Mouse (Mus musculus) forebrain, embryonic 11.5 days (tissue): ENCODE results near the gene Igf2bp2. TPM values are rescaled to one million over a fixed set of nuclear protein-coding genes. Genes with fewer than 3 reads are reported as not detected.

ENCODE experiments used
- ATAC-seq: fragments of 200-750 bp; cut with Nextera tagmentation; replicated peaks from 2 replicates; pipeline ENCODE4 v1.8.0; 2017; ENCODE audit warnings: moderate TSS enrichment; ENCODE audit not compliant: low FRiP score
- DNase-seq: peaks from one replicate; pipeline ENCODE4 v3.0.0-alpha.2; 2017; ENCODE audit warnings: low spot score
- H3K27ac ChIP-seq: fragments of 300-500 bp; sonication (generic); 2 replicates; pipeline ENCODE4 v1.5.1; 2014; ENCODE audit warnings: low read depth, low read length
- H3K27me3 ChIP-seq: fragments of 300-500 bp; sonication (generic); 2 replicates; pipeline ENCODE4 v1.6.1; 2014; ENCODE audit warnings: mild to moderate bottlenecking, low read length, mixed read lengths; ENCODE audit not compliant: control insufficient read depth, insufficient read depth
- H3K36me3 ChIP-seq: fragments of 300-500 bp; sonication (generic); 2 replicates; pipeline ENCODE4 v1.6.1; 2014; ENCODE audit warnings: mild to moderate bottlenecking, low read length, moderate library complexity, mixed read lengths; ENCODE audit not compliant: control insufficient read depth, insufficient read depth
- H3K4me1 ChIP-seq: fragments of 300-500 bp; sonication (generic); replicated peaks from 2 replicates; pipeline ENCODE4 v1.6.1; 2014; ENCODE audit warnings: low read length, mixed read lengths; ENCODE audit not compliant: control insufficient read depth, insufficient read depth
- H3K4me2 ChIP-seq: fragments of 300-500 bp; sonication (generic); 2 replicates; pipeline ENCODE4 v1.6.1; 2014; ENCODE audit warnings: low read depth, mild to moderate bottlenecking, low read length, moderate library complexity, mixed read lengths; ENCODE audit not compliant: severe bottlenecking
- H3K4me3 ChIP-seq: fragments of 300-500 bp; sonication (generic); 2 replicates; pipeline ENCODE4 v1.5.1; 2014; ENCODE audit warnings: low read depth, low read length
- H3K9ac ChIP-seq: fragments of 300-500 bp; sonication (generic); 2 replicates; pipeline ENCODE4 v1.6.1; 2014; ENCODE audit warnings: low read length
- H3K9me3 ChIP-seq: fragments of 300-500 bp; sonication (generic); 2 replicates; pipeline ENCODE4 v1.6.1; 2016; ENCODE audit warnings: low read length, mixed read lengths; ENCODE audit not compliant: control insufficient read depth
- WGBS: fragments of 180-500 bp; shearing (Covaris S2); extraction: QIAGEN DNeasy Blood & Tissue Kit; methylation state at CpG from one replicate; pipeline ENCODE4 v1.1.7; 2014; 5-methylcytosine and 5-hydroxymethylcytosine counted together
- polyA plus RNA-seq: library from polyadenylated mRNA; unstranded; fragments of >200 nt; fragmentation: Nextera tagmentation; extraction: Ambion mirVana; gene quantifications from 2 replicates; pipeline ENCODE4 v1.2.1, GENCODE M21; 2014

The Igf2bp2 gene
- polyA plus RNA-seq, 1 experiment from 2014 or later, result 169 TPM

DNA sequence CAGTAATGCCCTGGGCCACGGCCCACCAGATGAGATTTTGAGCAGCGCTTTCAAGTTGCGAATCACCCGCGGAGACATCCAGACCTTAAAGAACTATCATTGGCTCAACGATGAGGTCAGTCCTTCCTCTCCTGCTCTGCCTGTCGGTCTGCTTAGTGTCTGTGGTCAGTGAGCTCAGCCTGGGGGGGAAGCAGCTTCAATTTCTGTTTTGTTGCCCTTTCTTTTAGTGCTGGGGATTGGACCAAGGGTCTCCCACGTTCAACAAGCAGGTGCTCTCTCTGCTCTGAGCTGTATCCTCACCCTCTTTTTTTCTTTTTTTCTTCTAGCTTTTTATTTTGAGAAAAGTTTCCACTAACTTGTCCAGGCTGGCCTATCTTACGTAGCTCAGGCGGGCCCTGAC, 124.5 kb downstream of the Igf2bp2 start:
- Histone ChIP-seq H3K27me3 (no peaks in the 10 kb centered on the region), H3K36me3 (no peaks in the 10 kb centered on the region; the same call in 1 of the 2 replicates), H3K4me3 (no peak overlapping the region), H3K4me1 (no peaks in the 10 kb centered on the region), H3K4me2 (no peak overlapping the region), H3K27ac (no peak overlapping the region), H3K9ac (no peak overlapping the region), H3K9me3 (no peaks in the 10 kb centered on the region)
- DNase-seq, result no peak
- 92% methylated on average over 10 of the region's 10 CpGs for WGBS
- no peak for ATAC-seq

DNA sequence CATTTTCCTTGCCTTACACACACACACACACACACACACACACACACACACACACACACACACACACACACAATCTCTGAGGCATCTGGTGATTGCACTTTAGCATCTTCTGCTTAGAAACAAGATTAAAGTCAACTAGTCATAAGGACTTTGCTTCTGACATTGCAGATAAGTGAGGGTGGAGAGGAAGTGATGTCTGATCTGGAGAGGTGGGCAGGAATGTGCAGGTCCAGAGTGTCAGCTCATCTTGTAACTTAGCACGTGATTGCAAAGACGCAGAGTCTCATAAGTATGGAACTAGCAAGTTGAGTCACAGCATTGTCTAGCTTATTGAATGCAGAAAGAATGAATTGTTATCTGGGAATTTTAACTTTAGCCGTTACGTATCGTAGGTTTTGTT, 135.6 kb downstream of the Igf2bp2 start:
- DNase-seq (no peak), ATAC-seq (no peak)
- Histone ChIP-seq H3K9ac (no peak overlapping the region), H3K4me2 (no peak overlapping the region), H3K27ac (no peak overlapping the region), H3K4me1 (no peaks in the 10 kb centered on the region), H3K27me3 (no peaks in the 10 kb centered on the region), H3K36me3 (peaks cover 4% of the 10 kb centered on the region; the same call in 1 of the 2 replicates), H3K4me3 (no peak overlapping the region), H3K9me3 (no peaks in the 10 kb centered on the region)
- 97% methylated on average over 5 of the region's 5 CpGs for WGBS

GRCm38 (mm10) chr16:22022122-22022521, 141.0 kb downstream of the Igf2bp2 start:
- ATAC-seq (no peak), DNase-seq (no peak)
- WGBS, result 94% methylated on average over 2 of the region's 2 CpGs
- H3K9me3 ChIP-seq, result peaks cover 4% of the 10 kb centered on the region; the same call in 1 of the 2 replicates
- no peak overlapping the region for H3K4me3 ChIP-seq
- no peak overlapping the region for H3K27ac ChIP-seq
- H3K36me3 ChIP-seq, result peaks cover 7% of the 10 kb centered on the region; the same call in 1 of the 2 replicates
- H3K9ac ChIP-seq, result no peak overlapping the region
- H3K4me2 ChIP-seq, result no peak overlapping the region
- H3K27me3 ChIP-seq, result no peaks in the 10 kb centered on the region
- H3K4me1 ChIP-seq, result no peaks in the 10 kb centered on the region

DNA sequence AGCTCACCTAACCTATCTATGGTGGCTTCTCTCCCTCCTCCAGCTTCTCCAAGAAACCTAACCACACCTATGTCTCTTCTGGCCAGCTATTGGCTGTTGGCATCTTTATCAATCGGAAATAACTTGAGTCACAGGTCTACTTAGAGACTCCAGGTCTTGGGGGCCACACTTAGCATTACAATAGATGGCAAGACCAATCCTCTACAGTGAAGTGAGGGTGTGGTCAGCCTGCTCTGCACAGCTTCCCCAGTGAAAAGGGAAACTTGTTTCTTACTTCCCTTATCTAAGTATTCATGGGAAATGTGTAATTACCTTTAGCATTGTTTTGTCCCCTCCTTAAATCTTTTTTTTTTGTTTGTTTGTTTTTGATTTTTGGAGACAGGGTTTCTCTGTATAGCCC, 147.5 kb downstream of the Igf2bp2 start:
- H3K9ac ChIP-seq, result no peak overlapping the region
- ATAC-seq (no peak), DNase-seq (no peak)
- no peaks in the 10 kb centered on the region for H3K9me3 ChIP-seq
- no peak overlapping the region for H3K4me3 ChIP-seq
- H3K36me3 ChIP-seq, result peaks cover 7% of the 10 kb centered on the region; the same call in 1 of the 2 replicates
- no peaks in the 10 kb centered on the region for H3K4me1 ChIP-seq
- H3K27ac ChIP-seq, result no peak overlapping the region
- WGBS, result 82% methylated on average over 1 of the region's 1 CpGs
- H3K4me2 ChIP-seq, result no peak overlapping the region
- H3K27me3 ChIP-seq, result no peaks in the 10 kb centered on the region

DNA sequence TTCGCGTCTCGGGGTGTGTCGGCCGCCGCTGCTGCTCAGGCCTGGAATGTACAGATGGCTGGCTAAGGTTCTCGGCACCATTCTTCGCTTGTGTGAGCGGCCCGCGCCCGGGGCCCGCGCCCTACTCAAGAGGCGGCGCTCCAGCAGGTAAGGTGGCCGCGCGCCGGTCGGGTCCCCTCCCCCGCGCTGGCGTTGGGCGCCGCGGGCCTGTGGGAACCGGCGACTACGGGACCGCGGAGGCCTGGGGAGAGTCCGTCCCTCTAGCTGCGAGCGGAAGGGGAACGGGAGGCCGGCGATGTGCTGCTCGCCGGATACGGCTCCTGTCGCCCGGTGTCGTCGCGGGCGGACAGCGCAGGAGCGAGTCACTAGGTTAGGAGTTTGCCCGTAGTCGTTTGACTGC, 153.5 kb downstream of the Igf2bp2 start:
- Histone ChIP-seq H3K9ac (peak overlapping the region; percentile 87), H3K27me3 (no peaks in the 10 kb centered on the region), H3K9me3 (no peaks in the 10 kb centered on the region), H3K27ac (peak overlapping the region; percentile 37; the same call in 1 of the 2 replicates), H3K36me3 (no peaks in the 10 kb centered on the region), H3K4me3 (peak overlapping the region; percentile 98), H3K4me1 (peaks cover 3% of the 10 kb centered on the region; the same call in 1 of the 2 replicates), H3K4me2 (peak overlapping the region; percentile 63)
- WGBS, result under 1% methylated on average over 50 of the region's 51 CpGs
- DNase-seq (no peak), ATAC-seq (peak; percentile 75)

GRCm38 (mm10) chr16:22009099-22009584, 154.0 kb downstream of the Igf2bp2 start, which contains the start of gene Senp2:
TSS of gene Senp2 (plus strand) at chr16:22009484.
- Histone ChIP-seq H3K36me3 (no peaks in the 10 kb centered on the region), H3K27me3 (no peaks in the 10 kb centered on the region), H3K27ac (peak within 1 kb of the TSS; percentile 37; the same call in 1 of the 2 replicates), H3K4me3 (peak within 1 kb of the TSS; percentile 98), H3K9ac (peak within 1 kb of the TSS; percentile 87), H3K9me3 (no peaks in the 10 kb centered on the region), H3K4me1 (peaks cover 3% of the 10 kb centered on the region; the same call in 1 of the 2 replicates), H3K4me2 (peak within 1 kb of the TSS; percentile 63)
- ATAC-seq, result peak; percentile 99
- under 1% methylated on average over 38 of the region's 45 CpGs for WGBS
- DNase-seq, result peak; percentile 100

Other genes with a start within 250 kb of the Igf2bp2 start
- gene Tmem41a, start 215.7 kb downstream of the Igf2bp2 start, polyA plus RNA-seq, result 28.5 and 31.9 TPM in 2 replicates
- 0.16 and 0.39 TPM in 2 replicates for gene Liph, start 167.6 kb downstream of the Igf2bp2 start, polyA plus RNA-seq
- 65.8 and 75.7 TPM in 2 replicates for gene Senp2, start 153.8 kb downstream of the Igf2bp2 start, polyA plus RNA-seq
- 484 and 514 TPM in 2 replicates for gene Tra2b, start 102.7 kb upstream of the Igf2bp2 start, polyA plus RNA-seq